Mouse (Mus musculus): Measurements from ENCODE around the gene Txk. TPM values are rescaled to one million over a fixed set of nuclear protein-coding genes. Genes with fewer than 3 reads are reported as not detected.

The Txk gene
- total and polyA plus RNA-seq, 3 experiments = 1.9 to 2.0 TPM; not detected in 1

DNA sequence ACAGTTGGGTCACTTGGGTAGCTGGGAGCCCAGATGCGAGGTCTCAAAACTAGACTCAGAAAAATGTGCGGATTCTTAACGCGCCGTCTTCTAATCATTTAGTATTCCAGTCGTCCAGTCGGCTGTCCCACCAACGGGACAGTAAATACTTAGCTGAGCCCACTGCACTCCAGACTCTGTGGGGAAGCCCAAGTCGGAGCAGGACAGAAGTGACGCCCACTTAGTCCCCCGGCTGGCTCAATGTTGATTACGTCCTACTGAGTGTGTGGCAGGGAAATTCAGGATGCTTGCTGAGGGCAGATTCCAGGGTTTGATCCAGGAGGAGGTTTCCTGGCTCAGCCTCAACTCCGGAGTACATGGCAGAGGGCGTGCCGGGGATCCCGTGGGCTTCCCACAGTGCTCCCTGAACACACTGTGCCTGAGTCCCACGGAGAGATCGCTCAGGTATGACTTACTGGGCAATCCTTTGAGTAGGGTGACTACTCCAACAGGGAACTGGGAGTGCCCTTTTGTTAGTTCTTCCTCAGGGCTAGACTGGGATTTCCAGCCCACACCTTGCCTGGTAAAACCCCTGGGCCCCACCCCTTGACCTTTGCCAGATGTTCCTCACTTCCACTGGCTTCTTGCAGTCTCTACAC is 104.5 kb downstream of the Txk start:
- DNase-seq (ENCODE audit: low spot score) (no peak), ATAC-seq (ENCODE audit: extremely low read depth, insufficient number of reproducible peaks, low FRiP score, poor library complexity, severe bottlenecking) (no peak)
- peaks cover 13% of the 10 kb centered on the region for H3K4me1 ChIP-seq (ENCODE audit: insufficient read depth, low read depth, low read length)
- peak overlapping the region; percentile 68 for H3K4me3 ChIP-seq (ENCODE audit: low read depth, low read length)
- TF ChIP-seq TAL1 (conservative IDR thresholded peaks at IDR 0.05; ENCODE audit: low read depth, low read length) (no peak), GATA2 (IDR thresholded peaks at IDR 0.05; ENCODE audit: borderline replicate concordance, low read depth, low read length) (no peak), POLR2AphosphoS5 (IDR thresholded peaks at IDR 0.05; ENCODE audit: insufficient replicate concordance, low read depth, low read length) (no peak), GATA1 (IDR thresholded peaks at IDR 0.05; ENCODE audit: borderline replicate concordance, low read length) (no peak), CTCF (IDR thresholded peaks at IDR 0.05; ENCODE audit: low read depth, low read length) (no peak)
- H3K9me3 ChIP-seq (replicated peaks) = no peaks in the 10 kb centered on the region
- H3K27me3 ChIP-seq (ENCODE audit: insufficient read depth, low read length) = peaks cover 31% of the 10 kb centered on the region
- no peaks in the 10 kb centered on the region for H3K36me3 ChIP-seq (replicated peaks)

- DNase-seq (ENCODE audit: low spot score) = peak; percentile 19
- no peaks in the 10 kb centered on the region for H3K9me3 ChIP-seq (replicated peaks)
- ATAC-seq (ENCODE audit: extremely low read depth, insufficient number of reproducible peaks, low FRiP score, poor library complexity, severe bottlenecking) = peak; percentile 70
- H3K27me3 ChIP-seq (ENCODE audit: insufficient read depth, low read length) = peaks cover 24% of the 10 kb centered on the region
- H3K4me3 ChIP-seq (ENCODE audit: low read depth, low read length) = peak within 1 kb of the TSS; percentile 68
- peaks cover 13% of the 10 kb centered on the region for H3K4me1 ChIP-seq (ENCODE audit: insufficient read depth, low read depth, low read length)
- TF ChIP-seq GATA2 (IDR thresholded peaks at IDR 0.05; ENCODE audit: borderline replicate concordance, low read depth, low read length) (no peak), TAL1 (conservative IDR thresholded peaks at IDR 0.05; ENCODE audit: low read depth, low read length) (no peak), GATA1 (IDR thresholded peaks at IDR 0.05; ENCODE audit: borderline replicate concordance, low read length) (no peak), CTCF (IDR thresholded peaks at IDR 0.05; ENCODE audit: low read depth, low read length) (no peak), POLR2AphosphoS5 (IDR thresholded peaks at IDR 0.05; ENCODE audit: insufficient replicate concordance, low read depth, low read length) (no peak)
- H3K36me3 ChIP-seq (replicated peaks) = no peaks in the 10 kb centered on the region
Measured at GRCm38 (mm10) chr5:72647418-72647907, 105.1 kb downstream of the Txk start, which contains the start of gene Nipal1. Gene Nipal1, plus strand, starts transcription at chr5:72647795.

DNA sequence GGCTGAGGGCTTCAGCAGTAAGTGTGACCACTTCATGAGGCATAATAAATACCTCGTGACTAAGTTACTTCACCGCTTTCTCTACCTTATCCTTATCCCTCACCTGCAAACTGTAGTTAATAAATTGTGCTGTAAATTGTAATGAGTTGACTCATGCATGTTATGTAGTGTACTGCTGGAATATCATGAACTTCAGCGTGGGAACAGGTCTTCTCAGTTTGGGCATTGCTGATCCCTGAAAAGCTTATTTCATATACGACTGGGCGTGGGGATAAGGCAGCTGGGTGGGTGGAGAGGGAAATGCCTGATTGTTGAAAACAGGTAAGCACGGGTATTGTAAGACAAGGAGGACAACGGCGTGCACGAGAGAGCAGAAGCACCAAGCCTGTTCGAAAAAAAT is 105.6 kb downstream of the Txk start:
- ATAC-seq (ENCODE audit: extremely low read depth, insufficient number of reproducible peaks, low FRiP score, poor library complexity, severe bottlenecking) (no peak), DNase-seq (ENCODE audit: low spot score) (no peak)
- H3K4me3 ChIP-seq (ENCODE audit: low read depth, low read length) = peak overlapping the region; percentile 68; the same call in 1 of the 2 replicates
- no peak for TF ChIP-seq GATA2 (IDR thresholded peaks at IDR 0.05; ENCODE audit: borderline replicate concordance, low read depth, low read length)
- TF ChIP-seq POLR2AphosphoS5 (IDR thresholded peaks at IDR 0.05; ENCODE audit: insufficient replicate concordance, low read depth, low read length) = no peak
- TF ChIP-seq GATA1 (IDR thresholded peaks at IDR 0.05; ENCODE audit: borderline replicate concordance, low read length) = no peak
- TF ChIP-seq CTCF (IDR thresholded peaks at IDR 0.05; ENCODE audit: low read depth, low read length) = no peak
- no peak for TF ChIP-seq TAL1 (conservative IDR thresholded peaks at IDR 0.05; ENCODE audit: low read depth, low read length)
- H3K4me1 ChIP-seq (ENCODE audit: insufficient read depth, low read depth, low read length) = peaks cover 13% of the 10 kb centered on the region
- no peaks in the 10 kb centered on the region for H3K36me3 ChIP-seq (replicated peaks)
- peaks cover 22% of the 10 kb centered on the region for H3K27me3 ChIP-seq (ENCODE audit: insufficient read depth, low read length)
- no peaks in the 10 kb centered on the region for H3K9me3 ChIP-seq (replicated peaks)

DNA sequence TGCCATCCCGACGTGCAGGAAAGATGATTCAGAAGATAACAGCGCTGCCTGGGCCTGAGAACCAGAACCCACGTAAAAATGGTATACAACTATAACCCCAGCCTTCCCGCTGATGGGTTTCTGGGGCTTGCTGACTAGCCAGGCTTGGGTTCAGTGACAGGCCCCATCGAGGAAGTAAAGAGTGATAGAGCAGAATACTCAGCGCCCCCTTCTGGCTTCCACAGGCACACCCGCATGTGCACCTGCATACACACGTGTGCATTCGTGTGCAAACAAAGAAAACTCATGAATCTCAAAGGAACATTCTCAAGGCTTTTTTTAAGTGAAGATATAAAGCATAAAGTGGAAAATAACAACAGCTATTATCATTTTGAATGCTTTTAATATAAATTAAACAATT is 106.4 kb downstream of the Txk start:
- no peak for TF ChIP-seq GATA2 (IDR thresholded peaks at IDR 0.05; ENCODE audit: borderline replicate concordance, low read depth, low read length)
- TF ChIP-seq CTCF (IDR thresholded peaks at IDR 0.05; ENCODE audit: low read depth, low read length) = no peak
- no peak for TF ChIP-seq POLR2AphosphoS5 (IDR thresholded peaks at IDR 0.05; ENCODE audit: insufficient replicate concordance, low read depth, low read length)
- TF ChIP-seq TAL1 (conservative IDR thresholded peaks at IDR 0.05; ENCODE audit: low read depth, low read length) = no peak
- TF ChIP-seq GATA1 (IDR thresholded peaks at IDR 0.05; ENCODE audit: borderline replicate concordance, low read length) = no peak
- no peak for ATAC-seq (ENCODE audit: extremely low read depth, insufficient number of reproducible peaks, low FRiP score, poor library complexity, severe bottlenecking)
- no peak overlapping the region for H3K4me3 ChIP-seq (ENCODE audit: low read depth, low read length)
- no peak for DNase-seq (ENCODE audit: low spot score)
- no peaks in the 10 kb centered on the region for H3K9me3 ChIP-seq (replicated peaks)
- H3K36me3 ChIP-seq (replicated peaks) = no peaks in the 10 kb centered on the region
- peaks cover 13% of the 10 kb centered on the region for H3K4me1 ChIP-seq (ENCODE audit: insufficient read depth, low read depth, low read length)
- peaks cover 20% of the 10 kb centered on the region for H3K27me3 ChIP-seq (ENCODE audit: insufficient read depth, low read length)

Other genes with a start within 250 kb of the Txk start
- not detected in 2 replicates for gene Corin, start 248.3 kb downstream of the Txk start, total RNA-seq (2014; fragmentation: Nextera tagmentation)
- gene Corin, start 248.3 kb downstream of the Txk start, total RNA-seq (2017) = under 0.01 and 0.66 TPM in 2 replicates
- gene Corin, start 248.3 kb downstream of the Txk start, polyA plus RNA-seq (2012) = not detected in 2 replicates
- 27.4 and 33.8 TPM in 2 replicates for gene Nfxl1, start 193.1 kb downstream of the Txk start, total RNA-seq (2014; fragmentation: Nextera tagmentation)
- 16.7 and 23.3 TPM in 2 replicates for gene Nfxl1, start 193.1 kb downstream of the Txk start, total RNA-seq (2017)
- gene Nfxl1, start 193.1 kb downstream of the Txk start, polyA plus RNA-seq (2012) = 9.0 and 9.1 TPM in 2 replicates
- gene Zar1, start 171.5 kb downstream of the Txk start, total RNA-seq (2014; fragmentation: Nextera tagmentation) = not detected in 2 replicates
- gene Zar1, start 171.5 kb downstream of the Txk start, total RNA-seq (2017) = 0.11 TPM in 1 of 2 replicates, not detected in the other
- not detected in 2 replicates for gene Zar1, start 171.5 kb downstream of the Txk start, polyA plus RNA-seq (2012)
- not detected in 2 replicates for gene Gm5868, start 165.2 kb downstream of the Txk start, total RNA-seq (2014; fragmentation: Nextera tagmentation)
- gene Gm5868, start 165.2 kb downstream of the Txk start, total RNA-seq (2017) = 0.16 and 0.29 TPM in 2 replicates
- not detected in 2 replicates for gene Gm5868, start 165.2 kb downstream of the Txk start, polyA plus RNA-seq (2012)
- 4.9 TPM in 1 of 2 replicates, not detected in the other for gene Cnga1, start 108.5 kb downstream of the Txk start, total RNA-seq (2014; fragmentation: Nextera tagmentation)
- gene Cnga1, start 108.5 kb downstream of the Txk start, total RNA-seq (2017) = 0.06 and 0.27 TPM in 2 replicates
- not detected in 2 replicates for gene Cnga1, start 108.5 kb downstream of the Txk start, polyA plus RNA-seq (2012)
- gene Nipal1, start 105.0 kb downstream of the Txk start, total RNA-seq (2014; fragmentation: Nextera tagmentation) = not detected in 2 replicates
- gene Nipal1, start 105.0 kb downstream of the Txk start, total RNA-seq (2017) = 0.05 and 0.17 TPM in 2 replicates
- gene Nipal1, start 105.0 kb downstream of the Txk start, polyA plus RNA-seq (2012) = not detected in 2 replicates
- 45.3 and 45.7 TPM in 2 replicates for gene Tec, start 115.7 kb upstream of the Txk start, total RNA-seq (2014; fragmentation: Nextera tagmentation)
- 77.1 and 91.6 TPM in 2 replicates for gene Tec, start 115.7 kb upstream of the Txk start, total RNA-seq (2017)
- gene Tec, start 115.7 kb upstream of the Txk start, polyA plus RNA-seq (2012) = 2.4 and 2.9 TPM in 2 replicates
- 42.4 and 66.4 TPM in 2 replicates for gene Slain2, start 161.5 kb upstream of the Txk start, total RNA-seq (2014; fragmentation: Nextera tagmentation)
- gene Slain2, start 161.5 kb upstream of the Txk start, total RNA-seq (2017) = 26.2 and 30.4 TPM in 2 replicates
- 7.7 and 9.2 TPM in 2 replicates for gene Slain2, start 161.5 kb upstream of the Txk start, polyA plus RNA-seq (2012)
- not detected in 2 replicates for gene Gm10135, start 221.9 kb upstream of the Txk start, total RNA-seq (2014; fragmentation: Nextera tagmentation)
- not detected in 2 replicates for gene Gm10135, start 221.9 kb upstream of the Txk start, total RNA-seq (2017)
- gene Gm10135, start 221.9 kb upstream of the Txk start, polyA plus RNA-seq (2012) = not detected in 2 replicates

Measured in G1E (cell line).